8 mouse cellular contexts compared by ENCODE assay signal in the genomic region with DNA sequence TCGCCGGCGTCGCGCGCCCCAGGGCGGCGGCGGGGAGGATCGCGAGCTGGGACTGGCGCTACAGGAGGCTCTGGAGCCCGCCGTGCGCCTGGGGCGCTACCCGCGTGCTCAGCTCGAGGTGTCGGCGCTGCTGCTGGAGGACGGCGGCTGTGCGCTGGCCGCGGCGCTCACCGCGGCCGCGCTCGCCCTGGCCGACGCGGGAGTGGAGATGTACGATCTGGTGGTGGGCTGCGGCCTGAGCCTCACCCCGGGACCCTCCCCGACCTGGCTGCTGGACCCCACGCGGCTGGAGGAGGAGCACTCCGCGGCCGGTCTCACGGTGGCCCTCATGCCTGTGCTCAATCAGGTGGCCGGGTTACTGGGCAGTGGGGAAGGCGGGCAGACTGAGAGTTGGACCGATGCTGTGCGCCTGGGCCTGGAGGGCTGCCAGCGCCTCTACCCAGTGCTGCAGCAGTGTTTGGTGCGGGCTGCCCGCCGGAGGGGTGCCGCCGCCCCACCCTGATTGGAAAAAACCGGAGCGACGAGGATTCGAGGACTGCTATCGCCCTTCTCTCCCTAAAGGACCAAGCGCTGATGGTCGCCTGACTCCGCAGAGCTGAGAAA. TPM values are rescaled to one million over a fixed set of nuclear protein-coding genes. Genes with fewer than 3 reads are reported as not detected.
A peak's percentile ranks its signal among the peaks of the same experiment; 100 is the strongest.
DNase-seq lines count a peak whose midpoint lies in the region; ATAC-seq and TF ChIP-seq lines count a peak whose summit lies in the region.

No protein-coding gene starts in this region.

- peak overlapping the region; percentile 97 for H3K4me2 ChIP-seq in forebrain, postnatal 0 days (ENCODE audit: low read depth)
- H3K4me2 ChIP-seq in intestine, embryonic 14.5 days (ENCODE audit: low read length) = peak overlapping the region; percentile 92
- H3K4me2 ChIP-seq in limb, embryonic 13.5 days (replicated peaks) = peak overlapping the region; percentile 99
- H3K4me2 ChIP-seq in midbrain, embryonic 12.5 days (replicated peaks) = peak overlapping the region; percentile 100

- peak; percentile 78 for ATAC-seq in forebrain, postnatal 0 days
- peak; percentile 33 for ATAC-seq in intestine, embryonic 14.5 days (replicated peaks; ENCODE audit: low FRiP score, low TSS enrichment, low read depth)
- peak; percentile 62 for ATAC-seq in limb, embryonic 13.5 days (ENCODE audit: low FRiP score, low read depth)
- peak; percentile 45; the same call in 1 of the 2 replicates for ATAC-seq in midbrain, embryonic 12.5 days (ENCODE audit: low FRiP score, low read depth)

- peaks cover 43% of the 10 kb centered on the region for H3K36me3 ChIP-seq in forebrain, postnatal 0 days (ENCODE audit: insufficient read depth)
- peaks cover 48% of the 10 kb centered on the region for H3K36me3 ChIP-seq in intestine, embryonic 14.5 days (ENCODE audit: control insufficient read depth, insufficient read depth, low read length)
- H3K36me3 ChIP-seq in limb, embryonic 13.5 days = peaks cover 49% of the 10 kb centered on the region
- H3K36me3 ChIP-seq in midbrain, embryonic 12.5 days = peaks cover 43% of the 10 kb centered on the region
- peaks cover 21% of the 10 kb centered on the region for H3K36me3 ChIP-seq in thymus, adult 2 months (ENCODE audit: control insufficient read depth, insufficient read depth, low read length)

- peak overlapping the region; percentile 65 for H3K9ac ChIP-seq in forebrain, postnatal 0 days
- peak overlapping the region; percentile 66 for H3K9ac ChIP-seq in intestine, embryonic 14.5 days (ENCODE audit: low read length)
- H3K9ac ChIP-seq in limb, embryonic 13.5 days = peak overlapping the region; percentile 94
- peak overlapping the region; percentile 92 for H3K9ac ChIP-seq in midbrain, embryonic 12.5 days (replicated peaks)

- H3K27me3 ChIP-seq in forebrain, postnatal 0 days (ENCODE audit: insufficient read depth, low read length) = no peaks in the 10 kb centered on the region
- no peaks in the 10 kb centered on the region for H3K27me3 ChIP-seq in intestine, embryonic 14.5 days (replicated peaks; ENCODE audit: control insufficient read depth, insufficient read depth, low read length)
- no peaks in the 10 kb centered on the region for H3K27me3 ChIP-seq in limb, embryonic 13.5 days
- 0 out of 2 replicates have a peak, but pooled peaks cover 5% of the 10 kb centered on the region for H3K27me3 ChIP-seq in midbrain, embryonic 12.5 days
- no peaks in the 10 kb centered on the region for H3K27me3 ChIP-seq in thymus, adult 2 months (ENCODE audit: control insufficient read depth, insufficient read depth, low read length)

- WGBS in forebrain, postnatal 0 days = under 1% methylated on average over 60 of the region's 63 CpGs
- under 1% methylated on average over 63 of the region's 63 CpGs for WGBS in intestine, embryonic 14.5 days
- WGBS in limb, embryonic 13.5 days = under 1% methylated on average over 60 of the region's 63 CpGs
- 2% methylated on average over 26 of the region's 63 CpGs for WGBS in midbrain, embryonic 12.5 days
- 1% methylated on average over 63 of the region's 63 CpGs for WGBS in thymus, adult 2 months

- H3K27ac ChIP-seq in forebrain, postnatal 0 days (ENCODE audit: low read depth, low read length) = peak overlapping the region; percentile 70
- H3K27ac ChIP-seq in intestine, embryonic 14.5 days (ENCODE audit: low read depth) = peak overlapping the region; percentile 77
- peak overlapping the region; percentile 80 for H3K27ac ChIP-seq in limb, embryonic 13.5 days
- H3K27ac ChIP-seq in midbrain, embryonic 12.5 days (replicated peaks) = peak overlapping the region; percentile 77
- H3K27ac ChIP-seq in thymus, adult 2 months (ENCODE audit: control insufficient read depth, insufficient read depth, low read length) = no peak overlapping the region

- peak overlapping the region; percentile 93 for H3K4me3 ChIP-seq in forebrain, postnatal 0 days (ENCODE audit: low read depth, low read length)
- peak overlapping the region; percentile 90 for H3K4me3 ChIP-seq in intestine, embryonic 14.5 days (ENCODE audit: low read depth, low read length)
- H3K4me3 ChIP-seq in limb, embryonic 13.5 days = peak overlapping the region; percentile 97
- H3K4me3 ChIP-seq in midbrain, embryonic 12.5 days = peak overlapping the region; percentile 99
- H3K4me3 ChIP-seq in thymus, adult 2 months (ENCODE audit: control insufficient read depth, insufficient read depth, low read length) = peak overlapping the region; percentile 92

- no peaks in the 10 kb centered on the region for H3K9me3 ChIP-seq in forebrain, postnatal 0 days (ENCODE audit: low read length)
- H3K9me3 ChIP-seq in intestine, embryonic 14.5 days (ENCODE audit: control insufficient read depth, low read length) = no peaks in the 10 kb centered on the region
- no peaks in the 10 kb centered on the region for H3K9me3 ChIP-seq in limb, embryonic 13.5 days
- H3K9me3 ChIP-seq in midbrain, embryonic 12.5 days = no peaks in the 10 kb centered on the region

- peaks cover 15% of the 10 kb centered on the region for H3K4me1 ChIP-seq in forebrain, postnatal 0 days (ENCODE audit: insufficient read depth)
- peaks cover 20% of the 10 kb centered on the region for H3K4me1 ChIP-seq in intestine, embryonic 14.5 days (replicated peaks; ENCODE audit: control insufficient read depth, insufficient read depth, low read length)
- H3K4me1 ChIP-seq in limb, embryonic 13.5 days = peaks cover 27% of the 10 kb centered on the region
- H3K4me1 ChIP-seq in midbrain, embryonic 12.5 days = peaks cover 21% of the 10 kb centered on the region
- peaks cover 8% of the 10 kb centered on the region for H3K4me1 ChIP-seq in thymus, adult 2 months (replicated peaks; ENCODE audit: control insufficient read depth, insufficient read depth, low read length)

- no peak for TF ChIP-seq CTCF in forebrain, postnatal 0 days (IDR thresholded peaks at IDR 0.05; ENCODE audit: low read depth)
- TF ChIP-seq CTCF in thymus, adult 2 months (IDR thresholded peaks at IDR 0.05; ENCODE audit: borderline replicate concordance, control insufficient read depth, extremely low read depth, insufficient read depth, low read length, poor library complexity) = peak; percentile 36; the same call in 1 of the 2 replicates

- DNase-seq in urinary bladder, adult 2 months (ENCODE audit: low spot score) = peak; percentile 42
- no peak for DNase-seq in urinary bladder, postnatal 4 days (ENCODE audit: low spot score in 2 of 2)
- DNase-seq in cerebellum, adult 11-12 months = peak; percentile 59
- DNase-seq in forebrain, postnatal 0 days = peak; percentile 14
- peak; percentile 75 for DNase-seq in intestine, embryonic 14.5 days (ENCODE audit: low spot score)
- no peak for DNase-seq in thymus, adult 2 months

- TF ChIP-seq POLR2A in thymus, adult 2 months (IDR thresholded peaks at IDR 0.05; ENCODE audit: control insufficient read depth, extremely low read depth, insufficient read depth, low read length, poor library complexity) = no peak

RNA-seq across cellular contexts. Expression of a gene that starts 0.7 kb away (rescaled TPM):
- not detected in 2 replicates for polyA plus RNA-seq in urinary bladder, adult 2 months (2012; rRNA removed)
- 2.8 TPM in 1 of 2 replicates, not detected in the other for total RNA-seq in forebrain, postnatal 0 days (2014; rRNA removed)
- not detected in 2 replicates for polyA plus RNA-seq in forebrain, postnatal 0 days (2015; fragmentation: Nextera tagmentation; extraction: Ambion mirVana)
- polyA plus RNA-seq in intestine, embryonic 14.5 days (2014; fragmentation: Nextera tagmentation; extraction: Ambion mirVana) = 27.7 and 34.5 TPM in 2 replicates
- polyA plus RNA-seq in limb, embryonic 13.5 days (2015; fragmentation: Nextera tagmentation; extraction: Ambion mirVana) = 7.4 and 9.3 TPM in 2 replicates
- polyA plus RNA-seq in midbrain, embryonic 12.5 days (2016; fragmentation: Nextera tagmentation; extraction: Ambion mirVana) = 0.60 TPM in 1 of 2 replicates, not detected in the other
- 38.7 and 68.8 TPM in 2 replicates for polyA plus RNA-seq in thymus, adult 2 months (2012; rRNA removed)

RNA-seq across cellular contexts. Expression of a gene that starts 23.8 kb away (rescaled TPM):
- 30.3 and 31.7 TPM in 2 replicates for polyA plus RNA-seq in urinary bladder, adult 2 months (2012; rRNA removed)
- 79.3 and 106 TPM in 2 replicates for total RNA-seq in forebrain, postnatal 0 days (2014; rRNA removed)
- 67.4 and 74.5 TPM in 2 replicates for polyA plus RNA-seq in forebrain, postnatal 0 days (2015; fragmentation: Nextera tagmentation; extraction: Ambion mirVana)
- polyA plus RNA-seq in intestine, embryonic 14.5 days (2014; fragmentation: Nextera tagmentation; extraction: Ambion mirVana) = 52.7 and 55.5 TPM in 2 replicates
- polyA plus RNA-seq in limb, embryonic 13.5 days (2015; fragmentation: Nextera tagmentation; extraction: Ambion mirVana) = 53.8 and 54.5 TPM in 2 replicates
- 81.5 and 82.0 TPM in 2 replicates for polyA plus RNA-seq in midbrain, embryonic 12.5 days (2016; fragmentation: Nextera tagmentation; extraction: Ambion mirVana)
- polyA plus RNA-seq in thymus, adult 2 months (2012; rRNA removed) = 27.4 and 29.5 TPM in 2 replicates

RNA-seq across cellular contexts. Expression of a gene that starts 25.2 kb away (rescaled TPM):
- 6.2 and 7.7 TPM in 2 replicates for polyA plus RNA-seq in urinary bladder, adult 2 months (2012; rRNA removed)
- 12.5 and 16.8 TPM in 2 replicates for total RNA-seq in forebrain, postnatal 0 days (2014; rRNA removed)
- 4.9 and 5.5 TPM in 2 replicates for polyA plus RNA-seq in forebrain, postnatal 0 days (2015; fragmentation: Nextera tagmentation; extraction: Ambion mirVana)
- polyA plus RNA-seq in intestine, embryonic 14.5 days (2014; fragmentation: Nextera tagmentation; extraction: Ambion mirVana) = 7.0 and 7.3 TPM in 2 replicates
- 4.0 and 4.1 TPM in 2 replicates for polyA plus RNA-seq in limb, embryonic 13.5 days (2015; fragmentation: Nextera tagmentation; extraction: Ambion mirVana)
- 11.1 and 11.3 TPM in 2 replicates for polyA plus RNA-seq in midbrain, embryonic 12.5 days (2016; fragmentation: Nextera tagmentation; extraction: Ambion mirVana)
- 7.1 and 7.4 TPM in 2 replicates for polyA plus RNA-seq in thymus, adult 2 months (2012; rRNA removed)

RNA-seq across cellular contexts. Expression of a gene that starts 35.4 kb away (rescaled TPM):
- polyA plus RNA-seq in urinary bladder, adult 2 months (2012; rRNA removed) = not detected in 2 replicates
- total RNA-seq in forebrain, postnatal 0 days (2014; rRNA removed) = 0.33 and 0.38 TPM in 2 replicates
- polyA plus RNA-seq in forebrain, postnatal 0 days (2015; fragmentation: Nextera tagmentation; extraction: Ambion mirVana) = 0.42 and 0.54 TPM in 2 replicates
- not detected in 2 replicates for polyA plus RNA-seq in intestine, embryonic 14.5 days (2014; fragmentation: Nextera tagmentation; extraction: Ambion mirVana)
- not detected in 2 replicates for polyA plus RNA-seq in limb, embryonic 13.5 days (2015; fragmentation: Nextera tagmentation; extraction: Ambion mirVana)
- 0.56 and 0.63 TPM in 2 replicates for polyA plus RNA-seq in midbrain, embryonic 12.5 days (2016; fragmentation: Nextera tagmentation; extraction: Ambion mirVana)
- 0.04 and 0.11 TPM in 2 replicates for polyA plus RNA-seq in thymus, adult 2 months (2012; rRNA removed)

RNA-seq across cellular contexts. Expression of a gene that starts 37.6 kb away (rescaled TPM):
- polyA plus RNA-seq in urinary bladder, adult 2 months (2012; rRNA removed) = 11.2 and 14.7 TPM in 2 replicates
- 27.5 and 31.5 TPM in 2 replicates for total RNA-seq in forebrain, postnatal 0 days (2014; rRNA removed)
- 5.8 and 9.3 TPM in 2 replicates for polyA plus RNA-seq in forebrain, postnatal 0 days (2015; fragmentation: Nextera tagmentation; extraction: Ambion mirVana)
- 6.3 and 7.1 TPM in 2 replicates for polyA plus RNA-seq in intestine, embryonic 14.5 days (2014; fragmentation: Nextera tagmentation; extraction: Ambion mirVana)
- polyA plus RNA-seq in limb, embryonic 13.5 days (2015; fragmentation: Nextera tagmentation; extraction: Ambion mirVana) = 11.4 and 12.8 TPM in 2 replicates
- 14.7 TPM in 2 replicates for polyA plus RNA-seq in midbrain, embryonic 12.5 days (2016; fragmentation: Nextera tagmentation; extraction: Ambion mirVana)
- 19.8 and 24.3 TPM in 2 replicates for polyA plus RNA-seq in thymus, adult 2 months (2012; rRNA removed)

Comparison
In these comparisons a context has a peak if more than half of its experiments do, and no peak if none do; other contexts are left out.
1. DNase-seq: peak in urinary bladder, adult 2 months (single experiment), cerebellum, adult 11-12 months (single experiment), forebrain, postnatal 0 days (single experiment) and intestine, embryonic 14.5 days (single experiment); none in urinary bladder, postnatal 4 days (0 of 2) and thymus, adult 2 months (single experiment).
2. Peak in every context shown above with its lines, with median percentiles within 50 percentile points of each other: ATAC-seq, H3K4me2 ChIP-seq, H3K4me3 ChIP-seq and H3K9ac ChIP-seq.